8 mouse cellular contexts compared by ENCODE assay signal in the genomic region with DNA sequence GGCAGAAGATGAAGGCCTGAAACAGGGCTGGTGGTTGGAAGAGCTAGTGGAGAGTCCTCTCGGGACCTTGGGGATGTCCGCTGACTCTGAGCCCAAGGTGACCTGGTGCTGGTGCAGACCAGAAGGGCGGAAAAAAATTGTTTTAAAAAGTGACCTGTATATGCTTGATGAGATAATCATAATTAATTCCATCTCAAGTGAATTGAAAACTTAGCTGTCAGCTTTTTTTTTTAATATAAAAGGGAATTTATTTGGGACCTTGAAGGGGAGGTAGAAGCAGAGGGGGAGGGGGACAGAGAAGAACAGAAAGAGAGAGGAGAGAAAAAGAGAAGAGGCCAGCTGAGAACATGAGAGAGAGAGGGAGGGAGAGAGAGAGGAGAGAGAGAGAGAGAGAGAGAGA.
"Had no signal": no experiment of that assay in that cellular context is flagged by ENCODE, and none has a peak within 500 bp of the region (broad histone marks: within the 10 kb centered on the region; RNA-seq: fewer than 3 reads in every experiment).

No protein-coding gene starts in this region.

- DNase-seq: liver, postnatal 0 days; lung, adult 2 months; lung, postnatal 14 days; lung, postnatal 36 days; right cerebral cortex, postnatal 14 days; thymus, adult 2 months; thymus, postnatal 25 days; thymus, postnatal 4 days had no signal
